Mouse (Mus musculus): ENCODE data around the gene Pkdcc. TPM values are rescaled to one million over a fixed set of nuclear protein-coding genes. Genes with fewer than 3 reads are reported as not detected.

Pkdcc gene
- polyA plus RNA-seq, 1 experiment from 2014 or later: 8.1 TPM

DNA sequence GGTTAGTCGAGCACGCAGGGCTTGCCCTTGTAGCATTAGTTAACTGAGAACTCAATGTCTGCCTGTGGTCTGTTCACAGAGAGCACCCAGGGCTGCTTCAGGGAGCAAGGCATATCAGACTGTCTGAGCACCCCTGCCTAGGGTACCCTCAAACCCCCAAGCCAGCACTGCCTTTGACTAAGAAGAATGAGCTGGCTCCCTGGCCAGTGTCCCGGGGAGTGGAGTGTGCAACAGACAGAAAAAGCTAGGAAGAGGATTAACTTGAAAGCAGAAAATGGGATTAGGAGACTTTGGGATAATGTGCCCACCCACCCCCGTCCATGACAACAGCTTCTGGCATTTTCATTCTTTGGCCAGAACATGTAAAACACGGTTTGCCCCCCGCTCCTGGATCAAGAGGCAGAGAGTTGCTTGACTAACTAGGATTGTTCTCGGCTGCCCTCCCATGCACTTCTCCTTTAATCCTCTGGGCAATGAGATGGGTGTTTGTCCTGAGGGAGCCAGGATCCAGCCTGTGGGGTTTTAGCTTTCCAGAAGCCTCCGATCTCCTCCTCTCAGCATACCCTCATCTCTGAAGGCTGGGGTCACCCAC is 11.4 kb downstream of the Pkdcc start:
- peaks cover 28% of the 10 kb centered on the region for H3K27me3 ChIP-seq
- no peak overlapping the region for H3K4me2 ChIP-seq
- WGBS: 57% methylated on average over 8 of the region's 8 CpGs
- ATAC-seq (ENCODE audit: insufficient number of reproducible peaks, insufficient read depth, low FRiP score, low TSS enrichment, low read depth): no peak
- no peaks in the 10 kb centered on the region for H3K4me1 ChIP-seq
- no peaks in the 10 kb centered on the region for H3K9me3 ChIP-seq
- H3K9ac ChIP-seq: no peak overlapping the region
- H3K4me3 ChIP-seq: no peak overlapping the region
- peaks cover 28% of the 10 kb centered on the region for H3K36me3 ChIP-seq
- no peak overlapping the region for H3K27ac ChIP-seq

DNA sequence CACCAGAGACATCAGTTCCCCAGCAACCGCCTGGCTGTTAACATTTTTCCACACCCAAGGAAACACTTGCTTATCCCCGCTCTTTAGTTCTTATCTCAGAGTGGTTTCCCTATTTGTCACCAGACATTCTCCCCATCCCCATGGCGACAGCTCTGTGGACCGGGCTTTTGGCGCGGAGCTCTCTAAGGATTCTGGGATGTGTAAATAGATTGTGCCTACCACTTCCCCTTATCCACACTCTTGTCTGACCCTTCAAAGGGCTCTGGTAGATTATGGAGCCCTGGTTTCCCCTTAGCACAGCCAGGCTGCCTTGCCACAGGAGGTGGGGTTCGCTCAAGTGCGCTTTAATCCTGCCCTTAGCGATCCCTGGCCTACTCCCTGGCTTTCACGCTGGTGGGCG is 16.3 kb downstream of the Pkdcc start:
- Histone ChIP-seq H3K4me1 (peaks cover 9% of the 10 kb centered on the region), H3K9me3 (no peaks in the 10 kb centered on the region), H3K4me2 (no peak overlapping the region), H3K27ac (no peak overlapping the region), H3K36me3 (no peaks in the 10 kb centered on the region), H3K9ac (no peak overlapping the region), H3K27me3 (peaks cover 6% of the 10 kb centered on the region; the same call in 1 of the 2 replicates), H3K4me3 (no peak overlapping the region)
- WGBS: 68% methylated on average over 11 of the region's 11 CpGs
- ATAC-seq (ENCODE audit: insufficient number of reproducible peaks, insufficient read depth, low FRiP score, low TSS enrichment, low read depth): no peak

DNA sequence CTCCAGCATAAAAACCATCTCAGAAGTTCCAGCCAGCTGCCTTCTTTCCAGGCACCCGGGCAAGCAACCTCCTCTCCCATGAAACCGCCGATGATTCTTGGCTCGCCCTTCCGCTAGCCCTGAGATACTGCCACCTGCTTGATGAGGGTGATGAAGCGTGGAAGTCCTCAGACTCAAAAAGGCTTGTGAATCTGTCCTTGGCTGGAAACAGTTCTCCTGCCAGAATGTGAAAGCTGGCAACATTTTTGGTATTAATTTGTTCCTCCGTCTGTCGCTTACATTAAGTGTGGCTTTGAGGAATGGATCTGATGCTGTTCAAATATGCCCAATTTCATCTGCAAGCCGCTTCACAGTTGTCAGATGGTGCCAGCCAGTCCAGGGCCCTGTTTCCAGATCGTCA is 20.1 kb downstream of the Pkdcc start:
- H3K27me3 ChIP-seq: peaks cover 11% of the 10 kb centered on the region
- no peak for ATAC-seq (ENCODE audit: insufficient number of reproducible peaks, insufficient read depth, low FRiP score, low TSS enrichment, low read depth)
- WGBS: 79% methylated on average over 10 of the region's 10 CpGs

DNA sequence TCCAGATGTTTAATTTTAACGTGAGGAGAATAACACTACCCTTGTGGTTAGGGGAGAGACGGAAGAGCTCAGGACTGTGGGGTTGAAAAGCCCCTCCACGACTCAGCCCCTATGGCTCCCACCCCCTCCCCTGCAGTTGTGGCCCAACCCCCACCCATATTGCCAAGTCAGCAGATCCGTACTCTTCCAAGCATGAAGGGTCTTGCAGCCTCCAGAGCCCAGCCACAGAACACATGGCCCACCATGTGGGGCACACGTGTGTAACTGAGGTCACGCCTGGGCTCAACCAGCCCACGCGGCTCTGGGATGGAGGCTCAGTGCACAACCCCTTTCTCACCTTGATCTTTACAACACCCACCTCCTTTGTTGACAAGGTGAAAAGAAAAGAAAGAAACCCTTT is 21.1 kb downstream of the Pkdcc start:
- H3K9ac ChIP-seq: no peak overlapping the region
- H3K27ac ChIP-seq: no peak overlapping the region
- peaks cover 24% of the 10 kb centered on the region for H3K4me1 ChIP-seq
- peaks cover 11% of the 10 kb centered on the region for H3K27me3 ChIP-seq
- no peak overlapping the region for H3K4me3 ChIP-seq
- no peak overlapping the region for H3K4me2 ChIP-seq
- no peaks in the 10 kb centered on the region for H3K9me3 ChIP-seq
- WGBS: 49% methylated on average over 8 of the region's 8 CpGs
- H3K36me3 ChIP-seq: no peaks in the 10 kb centered on the region
- no peak for ATAC-seq (ENCODE audit: insufficient number of reproducible peaks, insufficient read depth, low FRiP score, low TSS enrichment, low read depth)

More for the DNA sequence above, 20.1 kb downstream of the Pkdcc start:
- Histone ChIP-seq H3K4me2 (no peak overlapping the region), H3K4me1 (peaks cover 24% of the 10 kb centered on the region), H3K9ac (no peak overlapping the region), H3K27ac (no peak overlapping the region), H3K36me3 (no peaks in the 10 kb centered on the region), H3K9me3 (no peaks in the 10 kb centered on the region), H3K4me3 (no peak overlapping the region)

DNA sequence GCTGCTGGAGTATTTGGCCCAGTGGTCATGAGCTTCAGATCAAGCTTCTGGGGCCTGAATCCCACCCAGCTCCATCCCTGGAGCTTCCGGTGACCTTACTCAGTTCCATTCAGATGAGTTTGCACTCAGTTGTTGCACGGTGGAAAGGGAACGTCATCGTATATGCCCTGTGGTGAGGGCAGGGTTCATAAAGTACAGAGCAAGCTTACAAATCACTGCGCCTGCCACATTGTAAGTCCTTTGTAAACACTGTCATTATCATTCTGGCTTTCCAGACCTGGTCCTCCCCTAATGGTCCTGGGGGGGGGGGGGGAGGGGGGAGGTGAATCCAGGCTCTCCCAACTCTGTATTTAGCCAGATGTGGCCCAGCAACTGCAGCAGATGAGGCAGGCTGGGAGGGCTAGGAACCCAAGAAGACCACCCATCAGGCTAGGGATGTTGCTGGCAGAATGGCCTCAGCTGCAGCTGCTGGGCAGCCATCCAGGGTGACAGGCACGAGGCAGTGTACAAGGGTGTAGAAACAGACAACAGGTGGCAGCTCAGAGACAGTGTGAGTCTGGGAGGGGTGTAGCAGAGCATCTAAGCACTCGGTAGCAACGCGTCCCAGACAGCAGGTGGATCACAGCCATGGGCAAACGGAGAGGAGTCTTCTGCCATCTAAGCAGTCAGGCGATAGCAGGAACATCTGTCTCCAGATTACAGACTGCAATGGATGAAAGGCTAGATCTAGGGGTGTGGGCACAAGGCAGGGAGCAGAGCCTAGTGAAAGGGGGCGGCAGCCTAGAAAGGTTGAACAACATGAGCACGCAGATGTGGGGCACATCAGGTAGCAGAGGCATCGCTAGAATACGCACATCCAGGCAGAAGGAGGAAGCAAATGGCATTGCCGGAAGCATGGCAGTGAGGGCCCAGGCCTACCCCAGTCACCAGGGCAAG is 23.3 kb downstream of the Pkdcc start:
- Histone ChIP-seq H3K4me2 (no peak overlapping the region), H3K27me3 (peaks cover 20% of the 10 kb centered on the region), H3K4me1 (peaks cover 24% of the 10 kb centered on the region), H3K9ac (no peak overlapping the region), H3K9me3 (no peaks in the 10 kb centered on the region), H3K4me3 (no peak overlapping the region), H3K27ac (no peak overlapping the region), H3K36me3 (no peaks in the 10 kb centered on the region)
- ATAC-seq (ENCODE audit: insufficient number of reproducible peaks, insufficient read depth, low FRiP score, low TSS enrichment, low read depth): no peak
- 67% methylated on average over 16 of the region's 16 CpGs for WGBS

DNA sequence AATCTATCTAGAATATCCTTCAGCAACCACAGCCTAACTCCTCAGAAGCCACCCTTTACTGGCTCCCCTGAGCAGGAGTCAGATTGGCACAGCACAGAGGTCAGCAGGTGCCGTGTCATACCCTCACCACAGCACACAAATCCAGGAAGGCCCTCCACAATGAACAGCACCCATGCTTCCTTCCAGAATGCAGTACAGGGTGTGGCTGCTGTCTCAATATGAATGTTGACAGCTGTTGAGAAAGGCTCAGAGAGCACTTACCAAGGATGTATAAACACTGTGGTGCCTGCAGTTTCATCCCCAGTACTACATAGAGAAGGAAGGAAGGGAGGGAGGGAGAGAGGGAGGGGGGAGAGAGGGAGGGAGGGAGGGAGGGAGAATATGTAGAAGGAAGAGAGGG is 29.4 kb downstream of the Pkdcc start:
- H3K9ac ChIP-seq: no peak overlapping the region

DNA sequence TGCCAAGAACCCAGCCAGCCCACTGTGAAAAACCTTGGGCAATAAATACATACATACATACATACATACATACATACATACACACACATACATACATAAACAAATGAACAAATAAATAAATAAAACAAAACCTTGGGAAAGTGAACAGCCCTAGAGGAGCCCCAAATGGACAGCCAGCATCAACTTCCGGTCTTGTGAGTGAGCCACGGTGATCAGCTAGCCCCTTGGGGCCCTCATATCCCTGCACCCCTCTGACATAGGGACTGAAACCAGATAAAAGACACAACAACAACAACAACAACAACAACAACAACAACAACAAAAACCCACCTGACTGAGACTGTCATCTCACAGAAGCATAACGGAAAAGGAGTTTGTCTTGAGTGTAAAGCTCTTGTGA is 30.4 kb downstream of the Pkdcc start:
- Histone ChIP-seq H3K27me3 (peaks cover 75% of the 10 kb centered on the region), H3K4me2 (no peak overlapping the region)

More for the DNA sequence above, 29.4 kb downstream of the Pkdcc start:
- peaks cover 68% of the 10 kb centered on the region for H3K27me3 ChIP-seq
- no peak for ATAC-seq (ENCODE audit: insufficient number of reproducible peaks, insufficient read depth, low FRiP score, low TSS enrichment, low read depth)
- H3K36me3 ChIP-seq: no peaks in the 10 kb centered on the region
- H3K4me1 ChIP-seq: peaks cover 10% of the 10 kb centered on the region
- H3K4me3 ChIP-seq: no peak overlapping the region
- 77% methylated on average over 1 of the region's 1 CpGs for WGBS
- no peak overlapping the region for H3K27ac ChIP-seq
- no peak overlapping the region for H3K4me2 ChIP-seq
- no peaks in the 10 kb centered on the region for H3K9me3 ChIP-seq

DNA sequence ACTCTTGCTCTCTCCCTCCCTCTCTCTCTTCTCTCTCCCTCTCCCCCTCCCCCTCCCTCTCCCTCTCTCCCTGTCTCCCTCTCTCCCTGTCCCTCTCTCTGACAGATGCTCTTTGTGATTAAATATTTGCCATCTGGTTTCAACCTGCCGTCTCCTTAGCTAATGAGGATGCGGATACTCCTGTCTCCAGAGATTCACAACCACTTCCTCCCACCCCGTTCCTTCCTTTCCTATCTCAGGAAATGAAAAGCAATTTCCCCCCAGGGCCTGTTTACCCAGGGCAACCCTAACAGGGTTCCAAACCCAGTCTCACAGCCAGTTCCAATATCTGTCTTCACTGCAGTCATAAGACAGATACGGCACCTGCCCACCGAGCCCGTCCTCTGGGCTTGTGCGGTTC is 31.0 kb downstream of the Pkdcc start:
- no peak for ATAC-seq (ENCODE audit: insufficient number of reproducible peaks, insufficient read depth, low FRiP score, low TSS enrichment, low read depth)
- no peak overlapping the region for H3K4me3 ChIP-seq
- H3K4me1 ChIP-seq: peaks cover 17% of the 10 kb centered on the region
- no peak overlapping the region for H3K27ac ChIP-seq
- no peaks in the 10 kb centered on the region for H3K9me3 ChIP-seq
- H3K36me3 ChIP-seq: no peaks in the 10 kb centered on the region
- H3K9ac ChIP-seq: no peak overlapping the region
- H3K4me2 ChIP-seq: no peak overlapping the region
- peaks cover 79% of the 10 kb centered on the region for H3K27me3 ChIP-seq
- 18% methylated on average over 7 of the region's 7 CpGs for WGBS

More for the DNA sequence above, 30.4 kb downstream of the Pkdcc start:
- Histone ChIP-seq H3K4me1 (peaks cover 10% of the 10 kb centered on the region), H3K27ac (no peak overlapping the region), H3K4me3 (no peak overlapping the region), H3K9ac (no peak overlapping the region), H3K36me3 (no peaks in the 10 kb centered on the region), H3K9me3 (no peaks in the 10 kb centered on the region)
- ATAC-seq (ENCODE audit: insufficient number of reproducible peaks, insufficient read depth, low FRiP score, low TSS enrichment, low read depth): no peak
- 64% methylated on average over 3 of the region's 3 CpGs for WGBS

DNA sequence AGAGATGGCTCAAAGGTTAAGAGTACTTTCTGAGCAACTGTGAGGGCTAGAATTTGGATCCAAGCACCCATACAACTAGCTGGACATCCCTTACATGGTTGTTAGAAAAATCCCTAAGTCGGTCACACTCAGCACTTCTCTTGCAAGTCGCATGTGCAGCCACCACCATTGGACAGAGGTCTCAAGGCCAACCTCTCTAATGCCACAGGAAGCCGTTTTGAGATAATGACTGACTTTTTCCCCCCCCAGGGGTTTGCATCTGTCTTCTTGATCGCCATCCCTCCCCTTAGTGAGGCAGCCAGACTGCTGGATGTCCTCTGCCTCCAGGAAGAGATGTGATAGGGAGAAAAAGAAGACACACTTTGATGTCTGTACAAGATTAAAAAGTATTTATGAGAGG is 32.1 kb downstream of the Pkdcc start:
- no peak for ATAC-seq (ENCODE audit: insufficient number of reproducible peaks, insufficient read depth, low FRiP score, low TSS enrichment, low read depth)
- H3K4me3 ChIP-seq: no peak overlapping the region
- WGBS: 62% methylated on average over 4 of the region's 4 CpGs
- no peak overlapping the region for H3K4me2 ChIP-seq
- H3K9me3 ChIP-seq: no peaks in the 10 kb centered on the region
- H3K36me3 ChIP-seq: no peaks in the 10 kb centered on the region
- no peak overlapping the region for H3K9ac ChIP-seq
- H3K4me1 ChIP-seq: peaks cover 23% of the 10 kb centered on the region
- peaks cover 90% of the 10 kb centered on the region for H3K27me3 ChIP-seq
- no peak overlapping the region for H3K27ac ChIP-seq

DNA sequence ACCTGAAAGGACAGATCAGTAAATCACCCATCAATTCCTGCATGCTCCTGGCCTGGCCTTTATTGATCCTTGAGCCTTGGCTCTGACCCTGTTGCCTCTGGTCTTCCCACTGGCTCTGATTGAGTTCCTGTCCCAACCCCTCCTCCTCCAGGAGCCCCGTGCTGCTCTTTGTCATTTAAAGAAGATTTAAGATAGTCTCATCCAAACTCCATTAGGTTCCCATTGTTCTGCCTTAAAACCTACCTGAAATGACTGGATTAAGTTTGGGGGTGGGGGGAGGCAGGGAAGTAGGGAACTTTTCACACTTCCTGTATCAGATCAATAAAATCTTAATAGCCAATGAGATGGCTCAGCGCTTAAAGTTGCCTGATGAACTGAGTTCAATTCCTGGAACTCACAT is 33.4 kb downstream of the Pkdcc start:
- no peak overlapping the region for H3K9ac ChIP-seq
- no peaks in the 10 kb centered on the region for H3K36me3 ChIP-seq
- no peak overlapping the region for H3K27ac ChIP-seq
- H3K9me3 ChIP-seq: no peaks in the 10 kb centered on the region
- H3K4me1 ChIP-seq: peaks cover 28% of the 10 kb centered on the region
- no peak overlapping the region for H3K4me3 ChIP-seq
- peaks cover 89% of the 10 kb centered on the region for H3K27me3 ChIP-seq
- WGBS: 39% methylated on average over 2 of the region's 2 CpGs
- no peak overlapping the region for H3K4me2 ChIP-seq
- no peak for ATAC-seq (ENCODE audit: insufficient number of reproducible peaks, insufficient read depth, low FRiP score, low TSS enrichment, low read depth)

DNA sequence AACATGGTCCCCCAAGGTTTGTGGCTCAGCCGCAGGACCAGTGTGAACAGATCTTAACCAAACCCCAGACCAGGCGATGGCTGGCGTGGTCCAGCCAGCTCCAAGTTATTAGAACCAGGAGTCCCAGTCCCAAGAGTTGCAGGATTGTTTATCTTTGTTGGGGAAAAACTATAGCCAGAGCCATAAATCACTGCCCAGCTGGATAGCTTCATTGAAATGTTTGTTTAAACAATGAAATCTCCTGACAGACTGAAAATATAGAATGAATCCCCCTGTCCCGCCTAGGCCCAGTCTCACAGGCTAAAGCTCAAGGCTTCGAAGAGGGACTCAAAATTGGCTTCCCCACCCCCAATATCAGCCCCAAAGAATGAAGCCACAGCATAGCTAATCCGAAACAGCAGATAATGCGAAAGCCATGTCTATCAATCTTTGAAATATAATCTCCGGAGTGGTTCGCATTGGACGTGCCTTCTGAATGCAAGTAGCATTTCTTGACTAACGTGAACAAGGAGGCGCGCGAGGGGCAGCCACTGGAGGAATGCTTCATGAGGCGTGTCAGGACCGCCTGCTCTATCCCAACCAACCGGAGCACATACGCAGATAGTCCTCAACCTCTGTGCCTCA is 35.9 kb downstream of the Pkdcc start:
- H3K9ac ChIP-seq: no peak overlapping the region
- no peak overlapping the region for H3K27ac ChIP-seq
- peaks cover 75% of the 10 kb centered on the region for H3K27me3 ChIP-seq
- 39% methylated on average over 18 of the region's 18 CpGs for WGBS
- H3K9me3 ChIP-seq: no peaks in the 10 kb centered on the region
- H3K36me3 ChIP-seq: no peaks in the 10 kb centered on the region
- H3K4me3 ChIP-seq: no peak overlapping the region
- no peak for ATAC-seq (ENCODE audit: insufficient number of reproducible peaks, insufficient read depth, low FRiP score, low TSS enrichment, low read depth)
- no peak overlapping the region for H3K4me2 ChIP-seq
- H3K4me1 ChIP-seq: peaks cover 28% of the 10 kb centered on the region

Measured in embryonic facial prominence, embryonic 13.5 days (tissue).